Mouse (Mus musculus) layer of hippocampus, postnatal 14 days (tissue): Measurements from ENCODE around the gene Il18bp. TPM values are rescaled to one million over a fixed set of nuclear protein-coding genes. Genes with fewer than 3 reads are reported as not detected.
"Not testable (repeated sequence)": the region's sequence is repeated elsewhere in the genome, so short reads cannot be mapped to it uniquely, and the experiment has no call there.

ENCODE experiments used
- DNase-seq, 2 experiments: peaks; one replicate each; pipeline ENCODE4 v3.0.0; 2021 to 2022; ENCODE audit warnings: low spot score in 2 of 2, mixed read lengths in 1 of 2
- long read RNA-seq, 2 experiments: library from polyadenylated mRNA; stranded (forward); transcript quantifications; one replicate each; pipeline ENCODE4 v2.0.0; 2021
- total RNA-seq, 2 experiments: library from RNA; stranded (reverse); gene quantifications; 2 replicates each; pipeline ENCODE4 v1.2.3; 2021

Il18bp gene
- total RNA-seq = 1 to 10 TPM; 8.4 to 8.7 TPM
- long read RNA-seq, experiment 1 = 0 reads
- long read RNA-seq, experiment 2, partial matches to known transcripts = 1 of 1 reads
- long read RNA-seq, experiment 2, other reads (novel, unspliced or antisense) = 0 of 1 reads

DNA sequence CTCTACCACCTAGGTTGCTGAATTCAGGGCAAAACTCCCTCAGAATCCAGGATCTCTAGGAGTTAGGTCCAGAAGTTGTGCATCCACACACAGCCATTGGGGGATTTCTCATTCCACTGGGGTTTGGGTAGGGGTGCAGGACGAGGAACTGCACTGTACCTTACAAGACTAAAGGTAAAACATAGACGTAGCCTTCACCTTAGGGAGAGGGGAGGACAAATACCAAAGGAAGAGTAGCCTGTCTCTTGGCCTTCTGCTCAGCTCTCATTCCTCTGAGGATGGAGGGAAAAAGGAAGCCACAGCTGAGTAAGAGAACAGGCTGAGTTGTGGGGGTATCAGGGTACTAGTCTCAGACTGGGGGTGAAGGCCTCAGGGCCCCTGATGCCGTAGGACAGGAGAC lies at the start of gene Il18bp:
Gene Il18bp, minus strand, starts transcription at position 101 of the 400 bp plus-strand sequence.
- no peak for DNase-seq

- no peak for DNase-seq
These were observed 47.9 kb upstream of the Il18bp start for GRCm38 (mm10) chr7:102066363-102066762.

GRCm38 (mm10) chr7:102065046-102065891 lies 46.8 kb upstream of the Il18bp start, which contains the start of the genes Rnf121, Xndc1 and Xntrpc:
Gene Rnf121 (minus strand): TSS chr7:102065469.
Gene Xndc1 (plus strand): TSS chr7:102065511.
Gene Xntrpc (plus strand): TSS chr7:102065713.
- peak; percentile 94 to 96 for DNase-seq

GRCm38 (mm10) chr7:102064655-102065045 lies 46.2 kb upstream of the Il18bp start:
- no peak for DNase-seq

GRCm38 (mm10) chr7:102063891-102064290 lies 45.4 kb upstream of the Il18bp start:
- DNase-seq = no peak

DNA sequence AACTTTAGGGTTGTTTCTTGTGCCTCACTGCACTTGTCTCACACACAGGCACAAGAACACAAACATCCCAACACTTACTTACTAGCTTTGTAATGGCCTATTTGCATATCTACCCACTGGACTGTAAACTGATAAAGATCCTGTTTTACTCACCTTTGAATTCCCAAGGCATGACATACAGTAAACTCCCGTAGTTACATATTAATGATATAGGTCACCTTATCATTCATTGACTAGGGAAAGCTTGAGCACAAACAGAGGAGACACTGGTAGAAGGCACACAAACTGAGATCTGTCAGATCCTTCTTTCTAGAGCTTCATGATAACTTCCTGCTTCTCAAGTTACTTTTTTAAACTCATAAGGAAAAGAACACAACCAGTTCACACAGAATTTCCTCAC lies 43.7 kb upstream of the Il18bp start:
- DNase-seq = no peak

DNA sequence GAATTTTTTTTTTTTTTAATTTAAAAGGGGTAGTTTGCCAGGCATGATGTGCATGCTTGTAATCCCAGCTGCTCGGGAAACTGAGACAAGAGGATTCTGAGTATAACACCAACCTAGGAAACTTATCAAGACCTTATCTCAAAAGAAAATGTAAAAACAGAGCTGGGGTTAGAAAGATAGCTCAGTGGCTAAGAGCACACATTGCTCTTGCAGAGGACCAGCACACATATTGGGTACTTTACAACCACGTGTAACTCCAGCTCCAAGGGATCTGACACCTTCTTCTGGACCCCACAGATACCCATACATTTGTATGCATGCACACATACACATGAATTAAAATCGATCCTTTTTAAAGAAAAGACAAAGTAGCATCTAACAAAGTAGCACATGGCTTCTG lies 42.9 kb upstream of the Il18bp start:
- no peak for DNase-seq

- not testable (repeated sequence) for DNase-seq
These were observed 30.0 kb upstream of the Il18bp start for GRCm38 (mm10) chr7:102048524-102048923.

GRCm38 (mm10) chr7:102042314-102042713 lies 23.8 kb upstream of the Il18bp start:
- DNase-seq = no peak

- DNase-seq = no peak
These were observed 18.8 kb upstream of the Il18bp start for GRCm38 (mm10) chr7:102037318-102037717.

DNA sequence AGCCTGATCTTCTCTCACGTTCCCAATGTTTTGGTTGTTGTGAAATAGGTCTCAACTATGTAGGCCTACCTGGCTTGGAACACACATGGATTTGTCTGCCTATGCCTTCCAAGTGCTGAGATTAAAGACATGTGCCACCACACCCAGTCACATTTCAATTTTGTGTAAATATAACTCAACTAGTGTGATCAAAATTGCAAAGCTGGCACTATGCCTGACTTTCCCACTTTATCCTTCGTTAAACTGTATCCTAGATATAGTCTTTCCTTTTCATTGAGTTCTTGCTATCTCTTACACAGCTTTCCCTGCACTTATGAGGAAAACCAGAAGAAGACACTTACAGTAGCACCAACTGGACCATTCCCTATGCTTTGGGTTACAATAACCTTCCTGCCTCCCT lies 17.0 kb upstream of the Il18bp start:
- DNase-seq = no peak

GRCm38 (mm10) chr7:102034904-102035303 lies 16.4 kb upstream of the Il18bp start:
- DNase-seq = no peak

DNA sequence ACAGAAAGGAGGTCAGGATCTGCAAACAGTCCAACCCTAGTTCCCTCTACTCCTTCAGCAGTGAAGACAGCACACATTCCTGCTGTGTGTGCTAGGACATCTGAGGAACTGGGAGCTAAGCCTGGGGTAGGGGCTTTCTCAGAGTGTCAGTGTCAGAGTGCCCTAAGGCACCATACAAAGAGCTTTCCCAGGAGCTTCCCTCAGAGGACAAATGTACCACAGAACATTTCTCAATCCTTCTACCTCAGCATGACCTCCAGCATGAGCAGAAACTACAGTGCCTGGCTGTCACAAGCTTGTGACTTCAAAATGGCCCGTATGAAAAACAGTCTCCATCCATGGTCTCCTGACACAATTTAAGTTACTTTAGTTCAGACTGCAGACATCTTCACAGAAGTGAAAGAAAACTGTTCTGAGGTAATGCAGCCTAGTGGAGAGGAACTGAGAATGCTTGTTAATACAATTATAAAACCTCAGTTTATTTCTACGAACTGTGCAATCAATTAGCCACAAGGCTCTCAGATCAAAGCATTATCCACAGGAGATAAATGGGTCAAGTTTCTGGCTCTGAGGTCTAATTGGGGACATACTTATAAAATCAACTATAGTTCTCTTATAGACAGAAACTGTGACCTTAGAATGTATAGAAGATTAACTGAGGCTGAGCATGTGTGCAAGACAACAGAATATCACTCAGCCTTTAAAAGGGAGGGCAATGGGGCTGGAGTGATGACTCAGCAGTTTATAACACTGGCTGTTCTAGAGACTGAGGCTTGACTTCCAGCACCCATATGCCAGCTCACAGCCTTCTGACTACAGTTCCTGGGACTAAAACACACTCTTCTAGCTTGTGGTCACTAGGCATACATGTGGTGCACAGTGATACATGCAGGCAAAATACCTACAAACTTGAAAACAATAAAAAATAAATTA lies 7.0 kb upstream of the Il18bp start:
- no peak for DNase-seq

GRCm38 (mm10) chr7:102023821-102024220 lies 5.3 kb upstream of the Il18bp start:
- no peak for DNase-seq

DNA sequence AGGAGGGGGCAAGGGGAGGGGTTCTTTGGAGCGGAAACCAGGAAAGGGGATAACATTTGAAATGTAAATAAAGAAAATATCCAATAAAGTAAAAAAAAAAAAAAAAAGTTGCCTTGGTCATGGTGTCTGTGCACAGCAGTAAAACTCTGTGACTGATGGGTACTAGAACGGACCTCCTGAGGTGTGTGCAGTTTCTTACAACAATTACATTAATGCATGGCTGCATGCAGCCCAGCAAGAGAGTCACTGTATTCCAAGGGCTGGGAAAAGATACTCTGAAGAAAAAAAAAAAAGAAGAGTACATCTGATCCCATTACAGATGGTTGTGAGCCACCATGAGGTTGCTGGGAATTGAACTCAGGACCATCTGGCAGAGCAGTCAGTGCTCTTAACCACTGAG lies 2.4 kb upstream of the Il18bp start:
- not testable (repeated sequence) for DNase-seq

DNA sequence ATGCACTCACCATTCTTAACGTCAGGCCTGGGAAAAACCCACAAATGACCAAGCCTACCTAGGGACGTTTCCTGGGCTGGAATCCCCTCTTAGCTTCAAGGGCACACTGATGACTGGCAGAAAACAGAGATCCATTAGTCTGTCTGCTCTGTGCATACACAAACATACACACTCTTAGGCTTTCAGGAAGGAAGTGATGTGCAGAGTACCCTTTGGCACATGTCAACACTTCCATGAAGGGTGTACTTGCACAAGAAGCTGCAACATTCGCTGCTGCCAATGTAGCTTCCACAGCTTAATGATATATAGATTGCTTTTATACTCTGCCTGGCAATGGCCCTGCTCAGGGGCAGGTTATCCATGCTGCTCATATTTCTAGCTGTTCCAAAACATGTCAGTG lies 872 bp upstream of the Il18bp start:
- DNase-seq = no peak

DNA sequence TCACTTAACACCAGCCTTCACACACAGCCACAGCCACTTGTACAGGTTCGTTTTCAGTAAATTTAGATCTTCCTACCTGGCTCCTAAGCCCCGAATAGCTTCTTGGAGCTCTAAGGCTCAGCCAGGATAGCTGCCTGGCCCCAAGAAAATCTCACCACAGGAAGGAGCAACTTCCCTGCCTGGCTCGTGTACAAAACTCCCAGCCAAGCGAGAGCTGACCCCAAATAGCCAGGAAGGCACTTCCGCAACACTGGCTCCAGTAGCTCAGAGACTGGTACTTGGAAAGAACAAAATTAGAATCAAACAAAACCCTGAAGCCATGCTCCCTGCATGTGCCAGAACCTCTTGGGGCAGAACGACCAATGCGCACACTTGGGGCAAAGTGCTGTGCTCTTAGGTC lies 456 bp downstream of the Il18bp start:
- DNase-seq = no peak

- no peak for DNase-seq
These were observed 1.0 kb downstream of the Il18bp start for GRCm38 (mm10) chr7:102017452-102017851.

- DNase-seq = no peak
These were observed 1.6 kb downstream of the Il18bp start for GRCm38 (mm10) chr7:102016936-102017335.

DNA sequence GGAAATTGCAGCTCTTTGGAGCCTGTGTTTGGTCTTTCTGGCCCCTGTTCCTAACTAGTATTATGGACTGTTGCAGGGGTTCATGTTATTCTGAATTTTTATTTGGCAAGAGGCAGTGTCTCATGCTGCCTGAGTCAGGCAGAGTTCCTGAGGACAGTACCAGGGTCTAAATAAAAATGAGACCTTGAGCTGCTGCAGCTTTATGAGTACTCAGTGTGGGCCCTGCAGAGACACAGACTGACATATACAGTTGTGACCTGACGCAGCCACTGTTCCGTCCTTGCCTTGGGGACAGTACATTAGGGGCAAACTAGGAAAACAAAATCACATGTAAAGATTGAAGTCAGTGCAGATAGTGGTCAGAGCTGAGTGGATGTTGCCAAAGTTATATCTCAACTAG lies 3.5 kb downstream of the Il18bp start:
- no peak for DNase-seq

DNA sequence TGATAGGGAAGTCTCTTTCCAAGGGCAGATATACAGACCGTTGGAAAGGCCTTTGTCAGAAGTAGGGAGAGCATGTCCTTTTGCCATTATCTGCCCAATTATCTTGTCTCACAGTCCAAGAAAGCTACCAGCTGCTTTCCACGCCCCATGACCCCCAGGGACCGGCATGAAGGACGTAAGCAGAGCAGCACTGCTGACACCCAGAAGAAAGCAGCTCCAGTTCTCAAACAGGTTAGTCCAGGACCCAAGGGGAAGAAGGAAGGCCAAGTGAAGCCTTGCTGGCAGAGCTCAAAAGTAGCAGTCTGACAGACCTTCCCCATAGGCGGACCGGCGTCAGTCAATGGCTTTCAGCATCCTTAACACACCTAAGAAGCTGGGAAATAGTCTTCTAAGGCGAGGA lies 5.1 kb downstream of the Il18bp start:
- DNase-seq = no peak

GRCm38 (mm10) chr7:102011855-102012254 lies 6.6 kb downstream of the Il18bp start:
- DNase-seq = no peak
